In genomic region chr14:75833546-75834250, GRCm38 (mm10) we compare ENCODE assay signal across 8 mouse cellular contexts. TPM values are rescaled to one million over a fixed set of nuclear protein-coding genes. Genes with fewer than 3 reads are reported as not detected.
DNase-seq lines count a peak whose midpoint lies in the region; ATAC-seq lines count a peak whose summit lies in the region.

No protein-coding gene starts in this region.

- peak overlapping the region; percentile 58 for H3K4me3 ChIP-seq in heart, embryonic 15.5 days

- peak overlapping the region; percentile 99 for H3K4me2 ChIP-seq in heart, embryonic 15.5 days

- DNase-seq in 3T3-L1 (ENCODE audit: low read depth, low spot score) (peak; percentile 50), adipocyte (ENCODE audit: low spot score) (peak; percentile 30)
- DNase-seq in kidney, postnatal 10 days = peak; percentile 61
- peak; percentile 26 for DNase-seq in lung, postnatal 36 days
- DNase-seq in urinary bladder, postnatal 25 days (ENCODE audit: low spot score) = no peak
- DNase-seq in urinary bladder, postnatal 14 days (ENCODE audit: low spot score) = no peak
- no peak for DNase-seq in spleen, postnatal 14 days (ENCODE audit: low spot score in 2 of 2)

- peak overlapping the region; percentile 99 for H3K27ac ChIP-seq in heart, embryonic 15.5 days

- H3K9ac ChIP-seq in heart, embryonic 15.5 days = peak overlapping the region; percentile 89

- peak; percentile 44 for ATAC-seq in heart, embryonic 15.5 days (replicated peaks; ENCODE audit: insufficient number of reproducible peaks, insufficient read depth, low FRiP score, low read depth)

- 8% methylated on average over 12 of the region's 12 CpGs for WGBS in heart, embryonic 15.5 days

- H3K27me3 ChIP-seq in heart, embryonic 15.5 days = no peaks in the 10 kb centered on the region

- no peaks in the 10 kb centered on the region for H3K9me3 ChIP-seq in heart, embryonic 15.5 days (replicated peaks)

- peaks cover 46% of the 10 kb centered on the region for H3K4me1 ChIP-seq in heart, embryonic 15.5 days (replicated peaks)

- H3K36me3 ChIP-seq in heart, embryonic 15.5 days = no peaks in the 10 kb centered on the region

RNA-seq across cellular contexts. Expression of gene Tpt1, which starts 11.2 kb away (rescaled TPM):
- polyA plus RNA-seq in heart, embryonic 15.5 days (2015; fragmentation: Nextera tagmentation; extraction: Ambion mirVana) = 751 and 926 TPM in 2 replicates

RNA-seq across cellular contexts. Expression of gene Slc25a30, which starts 46.9 kb away (rescaled TPM):
- 5.6 and 5.8 TPM in 2 replicates for polyA plus RNA-seq in heart, embryonic 15.5 days (2015; fragmentation: Nextera tagmentation; extraction: Ambion mirVana)

Comparison
In these comparisons a context has a peak if more than half of its experiments do, and no peak if none do; other contexts are left out.
1. DNase-seq: peak in 3T3-L1 (single experiment), adipocyte (single experiment), kidney, postnatal 10 days (single experiment) and lung, postnatal 36 days (single experiment); none in urinary bladder, postnatal 25 days (single experiment), urinary bladder, postnatal 14 days (single experiment) and spleen, postnatal 14 days (0 of 2).